ENCODE assay signal across 36 mouse cellular contexts in genomic region chr14:57107916-57108315, GRCm38 (mm10). TPM values are rescaled to one million over a fixed set of nuclear protein-coding genes. Genes with fewer than 3 reads are reported as not detected.
DNase-seq lines count a peak whose midpoint lies in the region; TF ChIP-seq lines count a peak whose summit lies in the region.
"Had no signal": no experiment of that assay in that cellular context is flagged by ENCODE, and none has a peak within 500 bp of the region (broad histone marks: within the 10 kb centered on the region; RNA-seq: fewer than 3 reads in every experiment).

No protein-coding gene starts in this region.

- peaks cover 13% of the 10 kb centered on the region for H3K4me1 ChIP-seq in liver, adult 2 months (ENCODE audit: control insufficient read depth, insufficient read depth, low read length)

- H3K36me3 ChIP-seq in liver, adult 2 months (ENCODE audit: control insufficient read depth, insufficient read depth, low read length) = no peaks in the 10 kb centered on the region
- H3K36me3 ChIP-seq: embryonic facial prominence, embryonic 10.5 days; embryonic facial prominence, embryonic 13.5 days; forebrain, embryonic 12.5 days; forebrain, embryonic 15.5 days; hindbrain, embryonic 12.5 days; hindbrain, embryonic 15.5 days had no signal

- no peak for TF ChIP-seq CTCF in liver, adult 2 months (IDR thresholded peaks at IDR 0.05; ENCODE audit: low read depth, low read length)
- TF ChIP-seq CTCF in left cerebral cortex, adult 2 months (IDR thresholded peaks at IDR 0.05) = no peak

- H3K9ac ChIP-seq in liver, adult 2 months (ENCODE audit: low read depth, low read length) = no peak overlapping the region
- H3K9ac ChIP-seq: embryonic facial prominence, embryonic 13.5 days; forebrain, embryonic 12.5 days; forebrain, embryonic 15.5 days; hindbrain, embryonic 12.5 days; hindbrain, embryonic 15.5 days had no signal

- 43% methylated on average over 5 of the region's 5 CpGs for WGBS in liver, adult 2 months

- H3K79me2 ChIP-seq in liver, adult 2 months (ENCODE audit: control insufficient read depth, insufficient read depth, low read length) = peaks cover 8% of the 10 kb centered on the region

- TF ChIP-seq POLR2A in liver, adult 2 months (IDR thresholded peaks at IDR 0.05; ENCODE audit: extremely low read depth, insufficient read depth, low read length) = no peak

- H3K4me3 ChIP-seq in liver, adult 2 months (ENCODE audit: insufficient read depth, low read depth, low read length) = no peak overlapping the region
- H3K4me3 ChIP-seq in left cerebral cortex, adult 2 months = no peak overlapping the region
- H3K4me3 ChIP-seq: embryonic facial prominence, embryonic 10.5 days; embryonic facial prominence, embryonic 13.5 days; erythroblast, embryonic 14.5 days; forebrain, embryonic 12.5 days; forebrain, embryonic 15.5 days; gastrocnemius, adult 2 months; hindbrain, embryonic 12.5 days; hindbrain, embryonic 15.5 days had no signal

- no peaks in the 10 kb centered on the region for H3K27me3 ChIP-seq in liver, adult 2 months (ENCODE audit: control insufficient read depth, insufficient read depth, low read length)

- H3K27ac ChIP-seq in liver, adult 2 months (replicated peaks; ENCODE audit: insufficient read depth, low read depth, low read length) = no peak overlapping the region
- no peak overlapping the region for H3K27ac ChIP-seq in left cerebral cortex, adult 2 months
- H3K27ac ChIP-seq: embryonic facial prominence, embryonic 10.5 days; embryonic facial prominence, embryonic 13.5 days; forebrain, embryonic 12.5 days; forebrain, embryonic 15.5 days; gastrocnemius, adult 2 months; hindbrain, embryonic 12.5 days; hindbrain, embryonic 15.5 days had no signal

- intact Hi-C loops in left cerebral cortex, adult 2 months (cut with DNase I) = loop anchor here (5.0 kb wide), 3 partner anchors 139 to 299 kb away; no protein-coding TSS in a partner anchor

- DNase-seq in adrenal gland, adult 2 months = peak; percentile 70
- no peak for DNase-seq in adrenal gland, postnatal 4 days (ENCODE audit: low spot score in 2 of 2)
- peak; percentile 69 for DNase-seq in liver, adult 2 months (ENCODE audit: extremely low read depth, low read depth, low spot score)
- no peak for DNase-seq in liver
- DNase-seq in adrenal gland, postnatal 14 days = peak; percentile 28
- DNase-seq in frontal cortex, postnatal 25 days (ENCODE audit: low spot score in 2 of 2) = no peak
- no peak for DNase-seq in left cerebral cortex, adult 2 months (ENCODE audit: extremely low spot score in 1 of 2, low spot score in 2 of 2)
- DNase-seq: cerebellum, adult 11-12 months; cerebellum, adult 8-10 months; cerebellum, postnatal 10 days; cerebellum, postnatal 36 days; embryo, embryonic 11 days; gastrocnemius, adult 2 months; gastrocnemius, postnatal 14 days; heart, adult 11 months; kidney, adult 18-20 months had no signal

RNA-seq across cellular contexts. Expression of gene Gjb2, which starts 3.4 kb away (rescaled TPM):
- 1 to 10 TPM in 1 of 2 experiments, under 1 TPM in 1; 0.73 to 9.6 TPM for total RNA-seq in adrenal gland, adult 2 months (2021)
- polyA plus RNA-seq in adrenal gland, adult 2 months (2012; rRNA removed) = 6.4 and 14.0 TPM in 2 replicates
- total RNA-seq in adrenal gland, postnatal 4 days (2021) = 10 to 100 TPM in 1 of 2 experiments, 1 to 10 TPM in 1; 3.7 to 13.6 TPM
- 90.0 and 124 TPM in 2 replicates for total RNA-seq in liver, adult 2 months (2014; rRNA removed)
- polyA plus RNA-seq in liver, adult 2 months (2012; rRNA removed) = 177 and 208 TPM in 2 replicates
- 3.2 and 18.4 TPM in 2 replicates for total RNA-seq in adrenal gland, postnatal 14 days (2021)
- 10 to 100 TPM in 1 of 2 experiments, 1 to 10 TPM in 1; 7.7 to 11.8 TPM for total RNA-seq in left cerebral cortex, adult 2 months (2021)
- total RNA-seq: heart, adult 8-10 months; heart, postnatal 25 days; hematopoietic stem cell, adult 5-6 weeks; MEL had no signal
- polyA plus RNA-seq: C2C12; heart, embryonic 14.5 days had no signal

RNA-seq across cellular contexts. Expression of gene Gm4491, which starts 7.8 kb away (rescaled TPM):
- not detected for total RNA-seq in adrenal gland, adult 2 months (2021)
- polyA plus RNA-seq in adrenal gland, adult 2 months (2012; rRNA removed) = not detected in 2 replicates
- not detected for total RNA-seq in adrenal gland, postnatal 4 days (2021)
- not detected in 2 replicates for total RNA-seq in liver, adult 2 months (2014; rRNA removed)
- polyA plus RNA-seq in liver, adult 2 months (2012; rRNA removed) = not detected in 2 replicates
- not detected in 2 replicates for total RNA-seq in adrenal gland, postnatal 14 days (2021)
- under 1 TPM; 0.68 to 0.81 TPM for total RNA-seq in left cerebral cortex, adult 2 months (2021)
- total RNA-seq: gastrocnemius, adult 2 months; gastrocnemius, postnatal 14 days; gastrocnemius, postnatal 4 days; heart, adult 8-10 months; heart, postnatal 25 days; hematopoietic stem cell, adult 5-6 weeks; MEL had no signal
- polyA plus RNA-seq: activated CD4-positive, CD25-positive, alpha-beta regulatory T cell, adult 4 months; brain, embryonic 14.5 days; C2C12; embryonic facial prominence, embryonic 10.5 days; erythroblast, embryonic 14.5 days; forebrain, embryonic 12.5 days; forebrain, embryonic 15.5 days; heart, embryonic 11.5 days; heart, embryonic 14.5 days; heart, postnatal 0 days; hindbrain, embryonic 12.5 days; intestine, embryonic 14.5 days had no signal

RNA-seq across cellular contexts. Expression of gene Gjb6, which starts 25.5 kb away (rescaled TPM):
- not detected for total RNA-seq in adrenal gland, adult 2 months (2021)
- not detected in 2 replicates for polyA plus RNA-seq in adrenal gland, adult 2 months (2012; rRNA removed)
- total RNA-seq in adrenal gland, postnatal 4 days (2021) = not detected
- not detected in 2 replicates for total RNA-seq in liver, adult 2 months (2014; rRNA removed)
- polyA plus RNA-seq in liver, adult 2 months (2012; rRNA removed) = not detected in 2 replicates
- not detected in 2 replicates for total RNA-seq in adrenal gland, postnatal 14 days (2021)
- total RNA-seq in left cerebral cortex, adult 2 months (2021) = 100 to 1,000 TPM; 110 to 118 TPM
- total RNA-seq: gastrocnemius, adult 2 months; gastrocnemius, postnatal 14 days; gastrocnemius, postnatal 4 days; heart, adult 8-10 months; heart, postnatal 25 days; hematopoietic stem cell, adult 5-6 weeks; MEL had no signal
- polyA plus RNA-seq: activated CD4-positive, CD25-positive, alpha-beta regulatory T cell, adult 4 months; C2C12; erythroblast, embryonic 14.5 days; heart, embryonic 14.5 days; heart, postnatal 0 days; intestine, embryonic 14.5 days had no signal

RNA-seq across cellular contexts. Expression of gene Gja3, which starts 50.0 kb away (rescaled TPM):
- total RNA-seq in adrenal gland, adult 2 months (2021) = not detected
- 0.04 TPM in 1 of 2 replicates, not detected in the other for polyA plus RNA-seq in adrenal gland, adult 2 months (2012; rRNA removed)
- total RNA-seq in adrenal gland, postnatal 4 days (2021) = 1 to 10 TPM in 1 of 2 experiments, under 1 TPM in 1; 0.59 to 1.8 TPM
- not detected in 2 replicates for total RNA-seq in liver, adult 2 months (2014; rRNA removed)
- not detected in 2 replicates for polyA plus RNA-seq in liver, adult 2 months (2012; rRNA removed)
- total RNA-seq in adrenal gland, postnatal 14 days (2021) = not detected in 2 replicates
- under 1 TPM in 1 of 2 experiments, not detected in 1; 0.12 TPM for total RNA-seq in left cerebral cortex, adult 2 months (2021)
- total RNA-seq: hematopoietic stem cell, adult 5-6 weeks; MEL had no signal
- polyA plus RNA-seq: activated CD4-positive, CD25-positive, alpha-beta regulatory T cell, adult 4 months; CD4-positive, CD25-positive, alpha-beta regulatory T cell, adult 4 months; erythroblast, embryonic 14.5 days had no signal

Comparison
In these comparisons a context has a peak if more than half of its experiments do, and no peak if none do; other contexts are left out.
1. DNase-seq: peak in adrenal gland, adult 2 months (single experiment), liver, adult 2 months (single experiment) and adrenal gland, postnatal 14 days (single experiment); none in adrenal gland, postnatal 4 days (0 of 2), liver (single experiment), frontal cortex, postnatal 25 days (0 of 2) and left cerebral cortex, adult 2 months (0 of 2).
2. RNA of gene Gjb6, which starts 25.5 kb away (total RNA-seq): 110 to 118 TPM in left cerebral cortex, adult 2 months; not detected in adrenal gland, postnatal 4 days, not detected in adrenal gland, adult 2 months, not detected in liver, adult 2 months and not detected in adrenal gland, postnatal 14 days; every median in the first group is over 10 times any median in the second.